Mouse (Mus musculus) naive thymus-derived CD4-positive, alpha-beta T cell, adult 2 months (primary cell): Measurements from ENCODE around the gene BC067074.

Source experiments
- DNase-seq: peaks from one replicate; pipeline ENCODE4 v3.0.0-alpha.2; 2011; ENCODE audit warnings: low read depth

BC067074 gene

GRCm38 (mm10) chr13:113321972-113322371 lies 29.0 kb downstream of the BC067074 start:
- DNase-seq = peak; percentile 72

GRCm38 (mm10) chr13:113324241-113324640 lies 31.3 kb downstream of the BC067074 start:
- no peak for DNase-seq

- DNase-seq = no peak
Observed at GRCm38 (mm10) chr13:113325678-113326077, 32.7 kb downstream of the BC067074 start.

- DNase-seq = no peak
Observed at GRCm38 (mm10) chr13:113332256-113332655, 39.3 kb downstream of the BC067074 start.

- DNase-seq = no peak
Observed at GRCm38 (mm10) chr13:113333374-113333773, 40.4 kb downstream of the BC067074 start.

- DNase-seq = no peak
Observed at GRCm38 (mm10) chr13:113333931-113334330, 41.0 kb downstream of the BC067074 start.

GRCm38 (mm10) chr13:113334773-113335172 lies 41.8 kb downstream of the BC067074 start:
- DNase-seq = no peak

GRCm38 (mm10) chr13:113337223-113337858 lies 44.4 kb downstream of the BC067074 start:
- DNase-seq = peak; percentile 60

- DNase-seq = no peak
Observed at GRCm38 (mm10) chr13:113340644-113341043, 47.7 kb downstream of the BC067074 start.

- no peak for DNase-seq
Observed at GRCm38 (mm10) chr13:113341161-113341560, 48.2 kb downstream of the BC067074 start.

GRCm38 (mm10) chr13:113342355-113342919 lies 49.5 kb downstream of the BC067074 start:
- no peak for DNase-seq

- DNase-seq = no peak
Observed at GRCm38 (mm10) chr13:113350743-113351430, 57.9 kb downstream of the BC067074 start.

- no peak for DNase-seq
Observed at GRCm38 (mm10) chr13:113353546-113353945, 60.6 kb downstream of the BC067074 start.

- DNase-seq = no peak
Observed at GRCm38 (mm10) chr13:113353955-113354354, 61.0 kb downstream of the BC067074 start.

GRCm38 (mm10) chr13:113355022-113355421 lies 62.1 kb downstream of the BC067074 start:
- DNase-seq = no peak

GRCm38 (mm10) chr13:113357438-113358144 lies 64.6 kb downstream of the BC067074 start:
- DNase-seq = no peak

- DNase-seq = no peak
Observed at GRCm38 (mm10) chr13:113359676-113360075, 66.7 kb downstream of the BC067074 start.

GRCm38 (mm10) chr13:113365976-113366375 lies 73.0 kb downstream of the BC067074 start:
- DNase-seq = no peak

GRCm38 (mm10) chr13:113368931-113369579 lies 76.1 kb downstream of the BC067074 start:
- DNase-seq = no peak

GRCm38 (mm10) chr13:113369622-113370021 lies 76.7 kb downstream of the BC067074 start:
- no peak for DNase-seq

- no peak for DNase-seq
Observed at GRCm38 (mm10) chr13:113373291-113374083, 80.5 kb downstream of the BC067074 start.
